Mouse (Mus musculus): ENCODE measurements around the gene Gpr165.

Gpr165 gene

GRCm38 (mm10) chrX:96712907-96713774 is at the start of gene Gpr165:
TSS of gene Gpr165 (plus strand) at chrX:96713441.
- no peak for DNase-seq (ENCODE audit: low read depth, low spot score)

GRCm38 (mm10) chrX:96674871-96675270 is 38.4 kb upstream of the Gpr165 start:
- DNase-seq (ENCODE audit: low read depth, low spot score) = no peak
